ENCODE assay signal across 8 mouse cellular contexts in genomic region chr13:23517603-23518294, GRCm38 (mm10). TPM values are rescaled to one million over a fixed set of nuclear protein-coding genes. Genes with fewer than 3 reads are reported as not detected.
DNase-seq lines count a peak whose midpoint lies in the region; ATAC-seq lines count a peak whose summit lies in the region.

No protein-coding gene starts in this region.

- WGBS in forebrain, embryonic 11.5 days: under 1% methylated on average over 27 of the region's 27 CpGs
- WGBS in heart, embryonic 16.5 days: under 1% methylated on average over 27 of the region's 27 CpGs
- WGBS in liver, embryonic 13.5 days (ENCODE audit: insufficient replicate concordance): under 1% methylated on average over 27 of the region's 27 CpGs
- under 1% methylated on average over 27 of the region's 27 CpGs for WGBS in stomach, embryonic 15.5 days

- 0 out of 2 replicates have a peak, but pooled peaks cover 3% of the 10 kb centered on the region for H3K4me1 ChIP-seq in forebrain, embryonic 11.5 days (replicated peaks; ENCODE audit: control insufficient read depth, insufficient read depth, low read length)
- H3K4me1 ChIP-seq in heart, embryonic 16.5 days (ENCODE audit: control insufficient read depth, insufficient read depth, low read length): peaks cover 5% of the 10 kb centered on the region; the same call in 1 of the 2 replicates
- H3K4me1 ChIP-seq in liver, embryonic 13.5 days (replicated peaks): peaks cover 44% of the 10 kb centered on the region
- H3K4me1 ChIP-seq in stomach, embryonic 15.5 days: 0 out of 2 replicates have a peak, but pooled peaks cover 2% of the 10 kb centered on the region

- H3K9ac ChIP-seq in forebrain, embryonic 11.5 days (ENCODE audit: low read length): peak overlapping the region; percentile 37; the same call in 1 of the 2 replicates
- H3K9ac ChIP-seq in heart, embryonic 16.5 days (ENCODE audit: low read length): peak overlapping the region; percentile 70
- H3K9ac ChIP-seq in liver, embryonic 13.5 days: peak overlapping the region; percentile 66
- no peak overlapping the region for H3K9ac ChIP-seq in stomach, embryonic 15.5 days

- no peak overlapping the region for H3K27ac ChIP-seq in forebrain, embryonic 11.5 days (ENCODE audit: low read depth, low read length)
- peak overlapping the region; percentile 86 for H3K27ac ChIP-seq in heart, embryonic 16.5 days (ENCODE audit: low read length)
- peak overlapping the region; percentile 82 for H3K27ac ChIP-seq in liver, embryonic 13.5 days
- peak overlapping the region; percentile 84 for H3K27ac ChIP-seq in stomach, embryonic 15.5 days

- peak; percentile 88 for ATAC-seq in forebrain, embryonic 11.5 days (replicated peaks; ENCODE audit: low FRiP score)
- peak; percentile 86 for ATAC-seq in heart, embryonic 16.5 days (replicated peaks; ENCODE audit: extremely low read depth, insufficient read depth, low FRiP score)
- peak; percentile 78 for ATAC-seq in liver, embryonic 13.5 days (ENCODE audit: low read depth)
- ATAC-seq in stomach, embryonic 15.5 days (ENCODE audit: insufficient read depth, low FRiP score, low read depth): peak; percentile 80

- H3K27me3 ChIP-seq in forebrain, embryonic 11.5 days (ENCODE audit: control insufficient read depth, insufficient read depth, low read length): no peaks in the 10 kb centered on the region
- H3K27me3 ChIP-seq in heart, embryonic 16.5 days (ENCODE audit: control insufficient read depth, insufficient read depth, low read length): no peaks in the 10 kb centered on the region
- no peaks in the 10 kb centered on the region for H3K27me3 ChIP-seq in liver, embryonic 13.5 days
- H3K27me3 ChIP-seq in stomach, embryonic 15.5 days (replicated peaks): no peaks in the 10 kb centered on the region

- no peaks in the 10 kb centered on the region for H3K36me3 ChIP-seq in forebrain, embryonic 11.5 days (ENCODE audit: control insufficient read depth, insufficient read depth, low read length)
- H3K36me3 ChIP-seq in heart, embryonic 16.5 days (ENCODE audit: control insufficient read depth, insufficient read depth): no peaks in the 10 kb centered on the region
- no peaks in the 10 kb centered on the region for H3K36me3 ChIP-seq in liver, embryonic 13.5 days
- H3K36me3 ChIP-seq in stomach, embryonic 15.5 days: no peaks in the 10 kb centered on the region

- peak overlapping the region; percentile 86 for H3K4me2 ChIP-seq in forebrain, embryonic 11.5 days (ENCODE audit: low read depth, low read length, severe bottlenecking)
- H3K4me2 ChIP-seq in heart, embryonic 16.5 days (ENCODE audit: low read depth, low read length): peak overlapping the region; percentile 94
- H3K4me2 ChIP-seq in liver, embryonic 13.5 days: peak overlapping the region; percentile 88
- peak overlapping the region; percentile 90 for H3K4me2 ChIP-seq in stomach, embryonic 15.5 days

- no peaks in the 10 kb centered on the region for H3K9me3 ChIP-seq in forebrain, embryonic 11.5 days (ENCODE audit: control insufficient read depth, low read length)
- H3K9me3 ChIP-seq in heart, embryonic 16.5 days (replicated peaks; ENCODE audit: control insufficient read depth, low read length): no peaks in the 10 kb centered on the region
- H3K9me3 ChIP-seq in liver, embryonic 13.5 days (replicated peaks): no peaks in the 10 kb centered on the region
- no peaks in the 10 kb centered on the region for H3K9me3 ChIP-seq in stomach, embryonic 15.5 days

- DNase-seq in CD4-positive, CD25-positive, alpha-beta regulatory T cell, adult 2 months (ENCODE audit: low read depth, low spot score): peak; percentile 85
- peak; percentile 83 for DNase-seq in c-Kit-positive CD71-negative TER-119-negative erythroid progenitor cells, embryonic 14.5 days (ENCODE audit: low read depth)
- peak; percentile 91 for DNase-seq in forebrain, embryonic 11.5 days (ENCODE audit: low spot score)
- peak; percentile 89 to 93 for DNase-seq in kidney, postnatal 25 days
- DNase-seq in liver, embryonic 13.5 days: peak; percentile 90
- peak; percentile 94 for DNase-seq in natural killer cell, adult 2 months (ENCODE audit: low spot score in 2 of 2)

- peak overlapping the region; percentile 42 for H3K4me3 ChIP-seq in forebrain, embryonic 11.5 days (ENCODE audit: low read depth, low read length)
- peak overlapping the region; percentile 71 for H3K4me3 ChIP-seq in heart, embryonic 16.5 days (ENCODE audit: low read length)
- peak overlapping the region; percentile 65 for H3K4me3 ChIP-seq in liver, embryonic 13.5 days (replicated peaks)
- H3K4me3 ChIP-seq in stomach, embryonic 15.5 days (replicated peaks): peak overlapping the region; percentile 58

RNA-seq across cellular contexts. Expression of gene Hist1h4h, which starts 13.1 kb away (rescaled TPM):
- 2.0 and 4.9 TPM in 2 replicates for polyA plus RNA-seq in forebrain, embryonic 11.5 days (2014; fragmentation: Nextera tagmentation; extraction: Ambion mirVana)
- 7.7 and 8.6 TPM in 2 replicates for polyA plus RNA-seq in heart, embryonic 16.5 days (2015; fragmentation: Nextera tagmentation; extraction: Ambion mirVana)
- 3.8 and 5.9 TPM in 2 replicates for polyA plus RNA-seq in liver, embryonic 13.5 days (2015; fragmentation: Nextera tagmentation; extraction: Ambion mirVana)
- polyA plus RNA-seq in stomach, embryonic 15.5 days (2015; fragmentation: Nextera tagmentation; extraction: Ambion mirVana): 6.1 and 7.3 TPM in 2 replicates

RNA-seq across cellular contexts. Expression of gene Hist1h2af, which starts 16.0 kb away (rescaled TPM):
- 7.7 and 9.3 TPM in 2 replicates for polyA plus RNA-seq in forebrain, embryonic 11.5 days (2014; fragmentation: Nextera tagmentation; extraction: Ambion mirVana)
- polyA plus RNA-seq in heart, embryonic 16.5 days (2015; fragmentation: Nextera tagmentation; extraction: Ambion mirVana): 3.8 and 9.2 TPM in 2 replicates
- polyA plus RNA-seq in liver, embryonic 13.5 days (2015; fragmentation: Nextera tagmentation; extraction: Ambion mirVana): 7.7 and 13.6 TPM in 2 replicates
- polyA plus RNA-seq in stomach, embryonic 15.5 days (2015; fragmentation: Nextera tagmentation; extraction: Ambion mirVana): 4.1 and 13.0 TPM in 2 replicates

RNA-seq across cellular contexts. Expression of gene Hist1h3g, which starts 17.5 kb away (rescaled TPM):
- 5.2 and 5.7 TPM in 2 replicates for polyA plus RNA-seq in forebrain, embryonic 11.5 days (2014; fragmentation: Nextera tagmentation; extraction: Ambion mirVana)
- polyA plus RNA-seq in heart, embryonic 16.5 days (2015; fragmentation: Nextera tagmentation; extraction: Ambion mirVana): 2.0 and 2.2 TPM in 2 replicates
- 10.3 and 17.1 TPM in 2 replicates for polyA plus RNA-seq in liver, embryonic 13.5 days (2015; fragmentation: Nextera tagmentation; extraction: Ambion mirVana)
- 6.5 and 7.3 TPM in 2 replicates for polyA plus RNA-seq in stomach, embryonic 15.5 days (2015; fragmentation: Nextera tagmentation; extraction: Ambion mirVana)

RNA-seq across cellular contexts. Expression of gene Hist1h2bh, which starts 25.4 kb away (rescaled TPM):
- 0.85 and 1.2 TPM in 2 replicates for polyA plus RNA-seq in forebrain, embryonic 11.5 days (2014; fragmentation: Nextera tagmentation; extraction: Ambion mirVana)
- 0.38 and 0.52 TPM in 2 replicates for polyA plus RNA-seq in heart, embryonic 16.5 days (2015; fragmentation: Nextera tagmentation; extraction: Ambion mirVana)
- polyA plus RNA-seq in liver, embryonic 13.5 days (2015; fragmentation: Nextera tagmentation; extraction: Ambion mirVana): 1.7 TPM in 2 replicates
- polyA plus RNA-seq in stomach, embryonic 15.5 days (2015; fragmentation: Nextera tagmentation; extraction: Ambion mirVana): 1.0 and 1.5 TPM in 2 replicates

RNA-seq across cellular contexts. Expression of gene Hist1h3f, which starts 26.1 kb away (rescaled TPM):
- 0.92 and 1.4 TPM in 2 replicates for polyA plus RNA-seq in forebrain, embryonic 11.5 days (2014; fragmentation: Nextera tagmentation; extraction: Ambion mirVana)
- polyA plus RNA-seq in heart, embryonic 16.5 days (2015; fragmentation: Nextera tagmentation; extraction: Ambion mirVana): 0.20 and 0.37 TPM in 2 replicates
- polyA plus RNA-seq in liver, embryonic 13.5 days (2015; fragmentation: Nextera tagmentation; extraction: Ambion mirVana): 1.1 and 2.1 TPM in 2 replicates
- 0.83 and 0.94 TPM in 2 replicates for polyA plus RNA-seq in stomach, embryonic 15.5 days (2015; fragmentation: Nextera tagmentation; extraction: Ambion mirVana)
